Mouse (Mus musculus): ENCODE results near the gene Nhp2. TPM values are rescaled to one million over a fixed set of nuclear protein-coding genes. Genes with fewer than 3 reads are reported as not detected.

Gene Nhp2
- 10 to 100 TPM; 32.5 to 39.1 TPM for total RNA-seq (2023)

DNA sequence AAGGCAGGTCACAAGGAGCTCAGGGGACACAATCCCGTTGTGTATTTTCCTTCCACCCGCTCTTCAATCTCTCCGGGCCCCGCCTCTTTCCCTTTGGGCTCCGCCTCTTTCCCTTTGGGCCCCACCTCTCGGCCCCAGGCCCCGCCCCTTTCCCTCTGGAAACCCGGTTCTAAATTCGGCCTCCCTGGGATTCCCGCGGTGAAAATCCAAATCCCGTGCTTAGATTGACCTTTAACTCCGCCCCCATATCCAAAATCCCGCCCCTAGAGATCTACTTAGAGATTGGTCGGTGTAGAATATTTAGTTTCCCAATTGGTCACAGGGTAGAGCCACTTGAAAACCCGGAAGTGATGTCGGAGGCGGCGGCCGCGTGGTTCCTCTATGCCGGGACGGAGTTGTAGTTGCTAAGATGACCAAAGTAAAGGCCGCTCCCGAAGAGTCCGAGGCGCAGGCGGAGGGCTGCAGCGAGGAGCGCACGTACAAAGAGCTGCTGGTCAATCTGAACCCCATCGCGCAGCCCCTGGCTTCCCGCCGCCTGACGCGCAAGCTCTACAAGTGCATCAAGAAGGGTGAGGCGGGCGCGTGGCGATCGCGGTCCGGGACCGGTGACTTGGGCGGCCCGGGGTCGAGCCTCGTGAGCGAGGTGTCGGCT is at the start of gene Nhp2:
Gene Nhp2, plus strand, starts transcription at position 327 of the 652 bp plus-strand sequence.

DNA sequence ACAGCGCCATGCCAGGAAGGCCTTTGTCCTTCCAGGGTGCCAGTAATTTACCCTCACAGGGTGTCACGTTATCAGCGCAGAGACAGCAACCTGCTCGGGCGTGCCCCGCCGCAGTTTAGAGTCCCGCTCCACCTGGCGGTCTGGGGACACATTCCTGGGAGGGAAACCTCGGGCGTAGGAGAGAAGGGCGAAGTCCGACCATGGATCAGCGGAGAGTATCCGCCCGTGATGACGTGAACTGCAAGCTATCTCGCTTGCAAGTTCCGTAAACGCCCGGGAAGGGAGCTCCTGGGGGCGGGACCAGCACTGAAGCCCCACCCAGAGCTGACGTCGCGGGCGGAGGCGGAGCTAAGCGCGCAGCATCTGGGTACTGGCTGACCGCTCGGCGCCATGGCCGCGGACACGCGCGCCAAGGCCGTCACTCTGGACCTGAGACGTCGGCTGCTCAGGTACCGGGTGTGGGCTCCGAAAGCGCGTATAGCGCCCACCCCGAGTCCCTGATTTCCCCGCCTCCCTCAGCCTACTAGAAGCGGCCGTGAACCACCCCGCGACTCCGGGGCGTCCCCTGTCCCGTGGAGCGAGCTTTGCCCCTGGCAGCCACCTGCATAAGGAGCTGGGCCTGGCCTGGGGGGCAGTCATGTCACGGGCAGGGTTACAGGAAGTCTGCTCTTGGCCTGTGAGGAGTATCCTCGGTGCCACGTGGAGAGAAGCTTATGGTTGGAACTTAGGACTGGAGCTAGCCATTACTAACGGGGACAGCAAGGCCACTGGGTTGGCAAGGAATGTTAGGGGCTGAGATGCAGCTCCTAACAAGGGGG is 34.9 kb upstream of the Nhp2 start, which contains the start of gene Phykpl:
Gene Phykpl, plus strand, starts transcription at position 327 of the 818 bp plus-strand sequence.

DNA sequence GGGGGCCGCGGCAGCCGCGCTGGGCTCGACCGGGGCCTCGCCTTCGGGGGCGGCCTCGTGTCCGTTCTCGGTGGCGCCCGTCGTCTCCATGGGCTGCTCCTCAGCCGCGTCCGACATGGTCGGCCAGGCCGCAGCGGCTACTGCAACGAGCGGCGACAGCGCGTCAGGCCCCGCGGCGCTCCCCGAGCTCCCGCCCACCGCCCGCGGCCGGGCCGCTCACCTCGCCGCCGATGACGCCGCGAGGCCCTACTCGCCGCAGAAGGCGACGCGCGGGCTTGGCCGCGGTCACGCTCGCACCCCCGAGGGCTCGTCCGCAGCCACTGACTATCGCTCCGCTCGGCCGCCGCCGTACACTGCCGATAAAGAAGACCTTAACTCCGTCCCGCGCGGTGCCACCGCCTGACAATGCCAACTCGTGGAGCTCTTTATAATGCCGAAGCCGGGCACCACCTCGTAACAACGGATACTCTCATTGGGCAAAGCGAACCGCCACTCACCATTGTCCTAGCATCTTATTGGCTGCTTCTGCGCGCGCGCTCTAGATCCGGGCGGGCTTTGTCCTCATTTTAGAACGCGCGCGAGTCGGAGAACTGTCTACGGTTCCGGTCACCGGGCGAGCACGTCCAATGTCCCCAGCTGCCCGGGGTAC is 13.0 kb upstream of the Nhp2 start, which contains the start of gene Hnrnpab:
Gene Hnrnpab, minus strand, starts transcription at position 401 of the 649 bp plus-strand sequence.

DNA sequence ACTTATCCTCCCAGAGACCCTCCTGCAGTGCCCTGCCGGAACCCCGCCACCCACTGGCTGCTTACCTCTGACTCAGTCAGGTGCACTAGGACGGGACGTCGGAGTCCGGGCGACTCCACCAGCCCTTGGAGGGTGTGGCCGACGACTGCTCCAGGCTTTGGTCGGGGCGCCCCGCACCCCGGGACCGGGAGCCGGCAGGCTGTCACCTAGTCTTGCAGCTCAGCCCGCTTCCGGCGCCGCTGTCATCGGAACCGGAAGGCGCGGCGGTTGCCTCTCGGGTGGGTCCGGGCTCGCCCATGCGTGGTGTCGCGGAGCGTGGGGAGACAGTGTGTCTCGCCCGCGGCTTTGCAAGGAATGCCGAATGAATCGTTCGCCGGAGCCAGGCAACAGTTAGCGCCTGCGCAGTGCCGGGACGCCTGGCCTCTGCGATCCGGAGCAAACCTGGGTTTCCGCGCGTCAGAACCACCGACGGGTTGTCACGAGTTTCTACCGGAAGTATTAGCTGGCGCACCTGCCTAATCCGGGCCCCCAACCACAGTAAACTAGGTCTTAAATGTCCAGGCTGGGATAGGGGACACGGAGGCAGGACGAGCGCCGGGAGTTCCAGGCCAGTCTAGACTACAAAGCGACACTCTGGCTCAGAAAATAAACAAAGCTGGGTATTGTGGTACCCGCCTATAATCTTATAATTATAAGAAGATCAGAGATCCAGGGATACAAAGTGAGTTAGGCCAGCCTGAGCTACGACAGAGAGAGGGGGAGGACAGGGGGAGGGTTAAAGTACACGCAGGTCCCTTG is 16.2 kb downstream of the Nhp2 start, which contains the start of gene Rmnd5b:
Gene Rmnd5b, minus strand, starts transcription at position 372 of the 798 bp plus-strand sequence.

DNA sequence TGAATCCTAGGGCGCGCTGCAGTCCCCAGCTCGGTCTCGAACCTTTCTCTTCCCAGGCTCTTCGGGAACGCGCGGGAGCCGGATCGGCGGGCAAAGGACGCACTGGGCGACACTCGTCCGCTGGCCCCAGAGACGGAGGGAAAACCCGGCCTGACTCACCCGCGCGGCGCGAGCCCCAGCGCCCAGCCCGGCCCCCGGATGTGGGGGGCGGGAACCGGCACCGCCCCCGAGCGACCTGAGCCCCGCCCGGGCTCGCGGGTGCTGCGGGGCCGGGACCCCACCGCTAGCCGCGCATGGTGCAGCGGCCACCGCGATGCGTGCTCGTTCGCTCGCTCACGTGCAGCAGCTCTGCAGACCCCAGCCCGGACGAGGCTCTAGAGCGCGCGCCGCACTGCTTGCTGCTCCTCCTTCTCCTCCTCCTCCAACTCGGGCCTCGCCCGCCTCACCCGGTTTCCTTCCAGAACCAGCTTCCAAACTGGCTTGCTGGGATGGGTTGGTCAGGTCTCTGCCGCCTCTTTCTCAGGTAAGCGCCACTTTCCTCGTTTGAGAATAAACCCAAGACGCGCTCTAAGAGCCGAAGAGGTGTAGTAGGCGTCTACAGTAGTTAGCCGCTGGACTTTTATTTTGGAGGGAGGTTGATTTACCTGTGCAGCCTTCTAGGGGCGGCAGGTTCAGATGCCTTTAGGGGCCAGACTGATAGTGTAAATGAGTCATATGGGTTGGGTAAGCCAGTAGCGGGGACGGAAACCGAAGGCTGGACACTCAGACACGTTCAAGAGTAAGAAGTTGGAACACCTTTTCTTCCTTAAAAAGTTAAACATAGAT is 31.4 kb downstream of the Nhp2 start, which contains the start of the genes N4bp3 and D930048N14Rik:
Gene N4bp3, minus strand, starts transcription at position 152 of the 825 bp plus-strand sequence.
Gene D930048N14Rik, plus strand, starts transcription at position 264 of the 825 bp plus-strand sequence.

Other genes with a start within 250 kb of the Nhp2 start
- 1 to 10 TPM; 5.1 to 7.3 TPM for gene Phykpl, start 35.0 kb upstream of the Nhp2 start, total RNA-seq (2023)
- 100 to 1,000 TPM; 172 to 185 TPM for gene Hnrnpab, start 12.9 kb upstream of the Nhp2 start, total RNA-seq (2023)
- gene Rmnd5b, start 16.2 kb downstream of the Nhp2 start, total RNA-seq (2023) = 10 to 100 TPM; 62.4 to 64.1 TPM
- 1 to 10 TPM; 3.0 to 4.8 TPM for gene N4bp3, start 31.1 kb downstream of the Nhp2 start, total RNA-seq (2023)
- under 1 TPM in 1 of 2 experiments, not detected in 1; 0.47 TPM for gene D930048N14Rik, start 31.2 kb downstream of the Nhp2 start, total RNA-seq (2023)
- 10 to 100 TPM in 1 of 2 experiments, 1 to 10 TPM in 1; 8.3 to 10.5 TPM for gene 0610009B22Rik, start 69.1 kb downstream of the Nhp2 start, total RNA-seq (2023)
- 10 to 100 TPM; 15.0 to 16.0 TPM for gene Sec24a, start 143.9 kb downstream of the Nhp2 start, total RNA-seq (2023)
- 10 to 100 TPM; 23.7 to 26.9 TPM for gene Sar1b, start 144.0 kb downstream of the Nhp2 start, total RNA-seq (2023)
- gene Jade2, start 237.9 kb downstream of the Nhp2 start, total RNA-seq (2023) = 10 to 100 TPM in 1 of 2 experiments, 1 to 10 TPM in 1; 9.2 to 10.4 TPM

Data from neutrophil, adult 59 days (primary cell).